Mouse (Mus musculus) hindbrain, postnatal 0 days (tissue): ENCODE measurements around the gene Tmem208. TPM values are rescaled to one million over a fixed set of nuclear protein-coding genes. Genes with fewer than 3 reads are reported as not detected.

Experiments used
- ATAC-seq: fragments of 200-750 bp; cut with Nextera tagmentation; 2 replicates; pipeline ENCODE4 v1.8.0; 2017; ENCODE audit warnings: mild to moderate bottlenecking, moderate TSS enrichment, moderate library complexity
- DNase-seq: peaks from one replicate; pipeline ENCODE4 v3.0.0-alpha.2; 2015; ENCODE audit warnings: low spot score
- H3K27ac ChIP-seq: fragments of 300-500 bp; sonication (generic); 2 replicates; pipeline ENCODE4 v1.5.1; 2014; ENCODE audit warnings: mild to moderate bottlenecking
- H3K27me3 ChIP-seq: fragments of 300-500 bp; sonication (generic); 2 replicates; pipeline ENCODE4 v1.6.1; 2014; ENCODE audit warnings: low read length, mixed read lengths; ENCODE audit not compliant: insufficient read depth
- H3K36me3 ChIP-seq: fragments of 300-500 bp; sonication (generic); 2 replicates; pipeline ENCODE4 v1.6.1; 2014; ENCODE audit warnings: low read length, mixed read lengths; ENCODE audit not compliant: insufficient read depth
- H3K4me1 ChIP-seq: fragments of 300-500 bp; sonication (generic); 2 replicates; pipeline ENCODE4 v1.6.1; 2014; ENCODE audit warnings: antibody characterized with exemption, low read length, mixed read lengths; ENCODE audit not compliant: insufficient read depth
- H3K4me2 ChIP-seq: fragments of 300-500 bp; sonication (generic); 2 replicates; pipeline ENCODE4 v1.6.1; 2014; ENCODE audit warnings: low read depth, mild to moderate bottlenecking, low read length, moderate library complexity, mixed read lengths
- H3K4me3 ChIP-seq: fragments of 300-500 bp; sonication (generic); 2 replicates; pipeline ENCODE4 v1.5.1; 2014; ENCODE audit warnings: low read length
- H3K9ac ChIP-seq: fragments of 300-500 bp; sonication (generic); replicated peaks from 2 replicates; pipeline ENCODE4 v1.6.1; 2014; ENCODE audit warnings: mild to moderate bottlenecking, low read length, moderate library complexity, mixed read lengths
- H3K9me3 ChIP-seq: fragments of 300-500 bp; sonication (generic); 2 replicates; pipeline ENCODE4 v1.6.1; 2016; ENCODE audit warnings: low read length, mixed read lengths
- CTCF ChIP-seq: IDR thresholded peaks from 2 replicates; pipeline ENCODE4 v1.5.1; 2016; ENCODE audit warnings: antibody characterized with exemption, control low read depth, low read depth
- WGBS: fragments of 180-500 bp; shearing (Covaris S2); extraction: QIAGEN DNeasy Blood & Tissue Kit; methylation state at CpG from one replicate; pipeline ENCODE4 v1.1.7; 2014; 5-methylcytosine and 5-hydroxymethylcytosine counted together
- microRNA counts: library from miRNA; unstranded; fragments of <30 nt; microRNA quantifications from one replicate; lab custom pipeline; 2015
- microRNA-seq, 2 experiments: library from miRNA; unstranded; fragments of <30 nt; microRNA quantifications; one replicate each; pipeline ENCODE4; 2016
- polyA plus RNA-seq: library from polyadenylated mRNA; unstranded; fragments of >200 nt; fragmentation: Nextera tagmentation; extraction: Ambion mirVana; gene quantifications from 2 replicates; pipeline ENCODE4 v1.2.1, GENCODE M21; 2015
- total RNA-seq: library from RNA; depleted of rRNA; stranded (reverse); fragments of >200 nt; gene quantifications from 2 replicates; pipeline ENCODE4 v1.2.3, GENCODE M21; 2014; rRNA removed

Tmem208 gene
- total and polyA plus RNA-seq, 2 experiments from 2014 or later: 101 to 138 TPM

DNA sequence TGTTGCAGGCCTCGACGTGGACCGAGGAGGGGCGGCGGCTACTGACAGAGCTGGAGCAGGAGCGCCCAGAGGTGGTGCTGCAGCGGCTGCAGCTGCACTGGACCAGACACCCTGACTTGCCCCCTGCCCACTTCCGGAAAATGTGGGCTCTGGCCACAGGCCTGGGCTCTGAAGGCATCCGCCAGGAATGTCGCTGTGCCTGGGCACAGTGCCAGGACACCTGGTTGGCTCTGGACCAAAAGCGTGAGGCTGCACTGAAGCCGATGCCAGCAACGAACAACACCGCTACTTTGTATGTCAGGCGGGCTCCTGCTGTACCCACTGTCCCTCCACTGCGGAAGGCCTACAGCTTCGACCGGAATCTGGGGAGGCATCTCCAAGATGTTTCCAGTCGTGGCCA lies 52.5 kb downstream of the Tmem208 start:
- Histone ChIP-seq H3K27me3 (no peaks in the 10 kb centered on the region), H3K4me3 (no peak overlapping the region), H3K9ac (no peak overlapping the region), H3K4me1 (peaks cover 10% of the 10 kb centered on the region; the same call in 1 of the 2 replicates), H3K27ac (no peak overlapping the region; the same call in 1 of the 2 replicates), H3K36me3 (no peaks in the 10 kb centered on the region), H3K4me2 (no peak overlapping the region), H3K9me3 (no peaks in the 10 kb centered on the region)
- DNase-seq: peak; percentile 68
- WGBS: 38% methylated on average over 19 of the region's 19 CpGs
- TF ChIP-seq CTCF: no peak
- peak; percentile 48 for ATAC-seq

DNA sequence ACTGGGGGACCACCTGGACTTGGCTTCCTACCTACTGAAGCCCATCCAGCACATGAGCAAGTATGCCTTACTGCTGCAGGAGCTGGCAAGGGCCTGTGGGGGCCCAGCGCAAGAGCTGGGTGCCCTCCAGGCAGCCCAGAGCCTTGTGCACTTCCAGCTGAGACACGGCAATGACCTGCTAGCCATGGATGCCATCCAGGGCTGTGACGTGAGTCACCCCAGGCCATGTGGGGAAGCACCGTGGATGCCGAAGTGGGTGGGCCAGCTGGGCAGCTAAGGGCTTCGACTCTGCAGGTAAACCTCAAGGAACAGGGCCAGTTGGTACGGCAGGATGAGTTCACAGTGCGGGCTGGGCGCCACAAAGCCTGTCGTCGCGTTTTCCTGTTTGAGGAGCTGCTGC lies 54.2 kb downstream of the Tmem208 start:
- TF ChIP-seq CTCF: no peak

GRCm38 (mm10) chr8:105384070-105384469 lies 57.9 kb downstream of the Tmem208 start:
- no peak overlapping the region for H3K4me3 ChIP-seq
- H3K27ac ChIP-seq: no peak overlapping the region
- H3K9ac ChIP-seq: no peak overlapping the region
- TF ChIP-seq CTCF: no peak
- DNase-seq (no peak), ATAC-seq (no peak)
- no peaks in the 10 kb centered on the region for H3K4me1 ChIP-seq
- H3K4me2 ChIP-seq: no peak overlapping the region
- WGBS: 98% methylated on average over 2 of the region's 2 CpGs
- no peaks in the 10 kb centered on the region for H3K9me3 ChIP-seq
- H3K36me3 ChIP-seq: no peaks in the 10 kb centered on the region
- H3K27me3 ChIP-seq: no peaks in the 10 kb centered on the region

More for the DNA sequence above, 54.2 kb downstream of the Tmem208 start:
- no peaks in the 10 kb centered on the region for H3K27me3 ChIP-seq
- no peak overlapping the region for H3K4me2 ChIP-seq
- no peaks in the 10 kb centered on the region for H3K9me3 ChIP-seq
- no peak overlapping the region for H3K4me3 ChIP-seq
- no peak overlapping the region for H3K27ac ChIP-seq
- no peaks in the 10 kb centered on the region for H3K36me3 ChIP-seq
- ATAC-seq (no peak), DNase-seq (no peak)
- peaks cover 6% of the 10 kb centered on the region; the same call in 1 of the 2 replicates for H3K4me1 ChIP-seq
- 79% methylated on average over 12 of the region's 12 CpGs for whole genome bisulfite sequencing
- no peak overlapping the region for H3K9ac ChIP-seq

MicroRNAs encoded within 50 kb of the gene (microRNA counts, 519-probe panel; counts per million panel counts)
- 3,410 counts per million, percentile 57 among the panel's probes with 10 or more counts for microRNA mmu-miR-328 (lab: Ali Mortazavi, UCI)

Small RNA genes within 50 kb of the gene (microRNA-seq; reads per million reads assigned to microRNA genes)
- gene Gm27320 (0 reads per million in 2 experiments), gene Mir328 (512 to 883 reads per million in 2 experiments)

Other genes starting within 250 kb of the Tmem208 start
- gene Ces3b, start 242.6 kb upstream of the Tmem208 start, total RNA-seq: not detected in 2 replicates
- gene Ces3b, start 242.6 kb upstream of the Tmem208 start, polyA plus RNA-seq: not detected in 2 replicates
- 0.10 TPM in 1 of 2 replicates, not detected in the other for gene Ces4a, start 194.6 kb upstream of the Tmem208 start, total RNA-seq
- 0.16 TPM in 1 of 2 replicates, not detected in the other for gene Ces4a, start 194.6 kb upstream of the Tmem208 start, polyA plus RNA-seq
- 45.1 and 54.3 TPM in 2 replicates for gene Cbfb, start 155.7 kb upstream of the Tmem208 start, total RNA-seq
- gene Cbfb, start 155.7 kb upstream of the Tmem208 start, polyA plus RNA-seq: 27.8 and 30.5 TPM in 2 replicates
- gene D230025D16Rik, start 101.2 kb upstream of the Tmem208 start, total RNA-seq: 32.2 and 39.5 TPM in 2 replicates
- 22.1 and 23.5 TPM in 2 replicates for gene D230025D16Rik, start 101.2 kb upstream of the Tmem208 start, polyA plus RNA-seq
- 17.4 and 18.8 TPM in 2 replicates for gene B3gnt9, start 71.2 kb upstream of the Tmem208 start, total RNA-seq
- 10.4 and 10.7 TPM in 2 replicates for gene B3gnt9, start 71.2 kb upstream of the Tmem208 start, polyA plus RNA-seq
- 11.5 and 15.6 TPM in 2 replicates for gene Tradd, start 61.7 kb upstream of the Tmem208 start, total RNA-seq
- gene Tradd, start 61.7 kb upstream of the Tmem208 start, polyA plus RNA-seq: 14.6 and 14.9 TPM in 2 replicates
- gene Fbxl8, start 61.7 kb upstream of the Tmem208 start, total RNA-seq: 0.50 and 3.1 TPM in 2 replicates
- 1.2 and 1.3 TPM in 2 replicates for gene Fbxl8, start 61.7 kb upstream of the Tmem208 start, polyA plus RNA-seq
- 0.63 TPM in 1 of 2 replicates, not detected in the other for gene Hsf4, start 56.6 kb upstream of the Tmem208 start, total RNA-seq
- 1.4 and 1.5 TPM in 2 replicates for gene Hsf4, start 56.6 kb upstream of the Tmem208 start, polyA plus RNA-seq
- 2.1 and 2.6 TPM in 2 replicates for gene Nol3, start 50.2 kb upstream of the Tmem208 start, total RNA-seq
- gene Nol3, start 50.2 kb upstream of the Tmem208 start, polyA plus RNA-seq: 6.6 and 6.9 TPM in 2 replicates
- gene 4931428F04Rik, start 36.5 kb upstream of the Tmem208 start, total RNA-seq: 52.3 and 63.4 TPM in 2 replicates
- 67.3 and 82.8 TPM in 2 replicates for gene 4931428F04Rik, start 36.5 kb upstream of the Tmem208 start, polyA plus RNA-seq
- 2.4 and 8.2 TPM in 2 replicates for gene Exoc3l, start 30.3 kb upstream of the Tmem208 start, total RNA-seq
- 5.9 and 8.0 TPM in 2 replicates for gene Exoc3l, start 30.3 kb upstream of the Tmem208 start, polyA plus RNA-seq
- 39.2 and 44.8 TPM in 2 replicates for gene E2f4, start 28.7 kb upstream of the Tmem208 start, total RNA-seq
- gene E2f4, start 28.7 kb upstream of the Tmem208 start, polyA plus RNA-seq: 25.6 and 28.3 TPM in 2 replicates
- 1.2 and 1.5 TPM in 2 replicates for gene Elmo3, start 20.8 kb upstream of the Tmem208 start, total RNA-seq
- gene Elmo3, start 20.8 kb upstream of the Tmem208 start, polyA plus RNA-seq: 1.6 and 1.7 TPM in 2 replicates
- gene Lrrc29, start 76 bp upstream of the Tmem208 start, total RNA-seq: 1.9 and 5.2 TPM in 2 replicates
- 3.1 and 4.1 TPM in 2 replicates for gene Lrrc29, start 76 bp upstream of the Tmem208 start, polyA plus RNA-seq
- gene Fhod1, start 21.6 kb downstream of the Tmem208 start, total RNA-seq: 3.1 and 3.2 TPM in 2 replicates
- gene Fhod1, start 21.6 kb downstream of the Tmem208 start, polyA plus RNA-seq: 0.45 and 1.1 TPM in 2 replicates
- 24.2 and 28.6 TPM in 2 replicates for gene Slc9a5, start 22.5 kb downstream of the Tmem208 start, total RNA-seq
- 10.3 and 10.6 TPM in 2 replicates for gene Slc9a5, start 22.5 kb downstream of the Tmem208 start, polyA plus RNA-seq
- 6.3 and 7.3 TPM in 2 replicates for gene Plekhg4, start 46.9 kb downstream of the Tmem208 start, total RNA-seq
- gene Plekhg4, start 46.9 kb downstream of the Tmem208 start, polyA plus RNA-seq: 1.3 and 1.6 TPM in 2 replicates
- gene Kctd19, start 87.1 kb downstream of the Tmem208 start, total RNA-seq: 0.11 and 0.16 TPM in 2 replicates
- 0.09 and 0.15 TPM in 2 replicates for gene Kctd19, start 87.1 kb downstream of the Tmem208 start, polyA plus RNA-seq
- 0.68 and 1.7 TPM in 2 replicates for gene Lrrc36, start 87.2 kb downstream of the Tmem208 start, total RNA-seq
- gene Lrrc36, start 87.2 kb downstream of the Tmem208 start, polyA plus RNA-seq: 0.50 and 0.66 TPM in 2 replicates
- 106 and 108 TPM in 2 replicates for gene Tppp3, start 145.2 kb downstream of the Tmem208 start, total RNA-seq
- 197 and 201 TPM in 2 replicates for gene Tppp3, start 145.2 kb downstream of the Tmem208 start, polyA plus RNA-seq
- 49.3 and 54.2 TPM in 2 replicates for gene Zdhhc1, start 170.5 kb downstream of the Tmem208 start, total RNA-seq
- 31.3 and 34.7 TPM in 2 replicates for gene Zdhhc1, start 170.5 kb downstream of the Tmem208 start, polyA plus RNA-seq
- gene Hsd11b2, start 192.4 kb downstream of the Tmem208 start, total RNA-seq: 6.1 and 9.9 TPM in 2 replicates
- 6.3 and 7.4 TPM in 2 replicates for gene Hsd11b2, start 192.4 kb downstream of the Tmem208 start, polyA plus RNA-seq
- 231 and 249 TPM in 2 replicates for gene Atp6v0d1, start 239.7 kb downstream of the Tmem208 start, total RNA-seq
- 271 and 289 TPM in 2 replicates for gene Atp6v0d1, start 239.7 kb downstream of the Tmem208 start, polyA plus RNA-seq